Mouse (Mus musculus): ENCODE measurements around the gene Mrpl52.

Mrpl52 gene

GRCm38 (mm10) chr14:54426689-54427398 lies at the start of gene Mrpl52:
TSS of gene Mrpl52 (plus strand) at chr14:54426909.
- peak; percentile 93 for DNase-seq (ENCODE audit: inconsistent ontology term)

GRCm38 (mm10) chr14:54377166-54377565 lies 49.5 kb upstream of the Mrpl52 start:
- DNase-seq (ENCODE audit: inconsistent ontology term) = no peak

- DNase-seq (ENCODE audit: inconsistent ontology term) = no peak
Measured at GRCm38 (mm10) chr14:54379571-54379970, 47.1 kb upstream of the Mrpl52 start.

GRCm38 (mm10) chr14:54380616-54381015 lies 46.1 kb upstream of the Mrpl52 start:
- no peak for DNase-seq (ENCODE audit: inconsistent ontology term)

GRCm38 (mm10) chr14:54381816-54382215 lies 44.9 kb upstream of the Mrpl52 start:
- DNase-seq (ENCODE audit: inconsistent ontology term) = no peak

GRCm38 (mm10) chr14:54382641-54383040 lies 44.1 kb upstream of the Mrpl52 start:
- DNase-seq (ENCODE audit: inconsistent ontology term) = peak; percentile 46

- DNase-seq (ENCODE audit: inconsistent ontology term) = peak; percentile 38
Measured at GRCm38 (mm10) chr14:54383355-54383771, 43.3 kb upstream of the Mrpl52 start.

GRCm38 (mm10) chr14:54384396-54384795 lies 42.3 kb upstream of the Mrpl52 start:
- DNase-seq (ENCODE audit: inconsistent ontology term) = no peak

GRCm38 (mm10) chr14:54385968-54386618 lies 40.6 kb upstream of the Mrpl52 start:
- DNase-seq (ENCODE audit: inconsistent ontology term) = no peak

GRCm38 (mm10) chr14:54387546-54387945 lies 39.2 kb upstream of the Mrpl52 start:
- no peak for DNase-seq (ENCODE audit: inconsistent ontology term)

- DNase-seq (ENCODE audit: inconsistent ontology term) = no peak
Measured at GRCm38 (mm10) chr14:54390843-54391242, 35.9 kb upstream of the Mrpl52 start.

GRCm38 (mm10) chr14:54393794-54394193 lies 32.9 kb upstream of the Mrpl52 start:
- no peak for DNase-seq (ENCODE audit: inconsistent ontology term)

- DNase-seq (ENCODE audit: inconsistent ontology term) = no peak
Measured at GRCm38 (mm10) chr14:54394309-54394708, 32.4 kb upstream of the Mrpl52 start.

- no peak for DNase-seq (ENCODE audit: inconsistent ontology term)
Measured at GRCm38 (mm10) chr14:54396685-54397084, 30.0 kb upstream of the Mrpl52 start.

- no peak for DNase-seq (ENCODE audit: inconsistent ontology term)
Measured at GRCm38 (mm10) chr14:54397872-54398527, 28.7 kb upstream of the Mrpl52 start.

- DNase-seq (ENCODE audit: inconsistent ontology term) = no peak
Measured at GRCm38 (mm10) chr14:54398528-54398916, 28.2 kb upstream of the Mrpl52 start.

- DNase-seq (ENCODE audit: inconsistent ontology term) = no peak
Measured at GRCm38 (mm10) chr14:54398921-54399382, 27.8 kb upstream of the Mrpl52 start.

- DNase-seq (ENCODE audit: inconsistent ontology term) = no peak
Measured at GRCm38 (mm10) chr14:54401723-54402122, 25.0 kb upstream of the Mrpl52 start.

- DNase-seq (ENCODE audit: inconsistent ontology term) = no peak
Measured at GRCm38 (mm10) chr14:54408336-54409056, 18.2 kb upstream of the Mrpl52 start.

GRCm38 (mm10) chr14:54409057-54409645 lies 17.6 kb upstream of the Mrpl52 start:
- DNase-seq (ENCODE audit: inconsistent ontology term) = no peak

GRCm38 (mm10) chr14:54409980-54410810 lies 16.5 kb upstream of the Mrpl52 start:
- no peak for DNase-seq (ENCODE audit: inconsistent ontology term)

Data from Muller cell, postnatal 12 days (primary cell).